Mouse (Mus musculus): ENCODE results near the gene Maz. TPM values are rescaled to one million over a fixed set of nuclear protein-coding genes. Genes with fewer than 3 reads are reported as not detected.

Gene Maz
- polyA plus RNA-seq, 1 experiment from 2014 or later = 118 TPM

DNA sequence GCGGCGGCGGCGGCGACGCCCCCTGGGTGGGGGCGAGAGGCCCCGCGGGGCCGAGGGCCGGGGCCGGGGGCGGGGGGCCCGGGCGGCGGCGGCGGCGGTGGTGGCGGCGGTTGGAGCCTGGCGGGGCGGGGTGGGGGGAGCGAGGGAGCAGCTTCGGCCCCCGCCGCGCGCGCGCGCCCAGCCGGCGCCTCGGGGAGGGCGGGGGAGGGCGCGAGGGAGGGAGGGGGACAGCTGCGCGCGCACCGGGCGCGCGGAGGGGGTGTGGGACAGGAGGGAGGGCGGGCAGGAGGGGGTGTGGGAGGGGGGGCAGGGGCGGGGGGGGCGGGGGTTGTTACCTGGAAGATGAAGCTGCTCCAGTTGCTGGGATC is 237 bp downstream of the Maz start:
- Histone ChIP-seq H3K4me1 (peaks cover 41% of the 10 kb centered on the region), H3K4me3 (peak overlapping the region; percentile 92), H3K9ac (peak overlapping the region; percentile 99), H3K4me2 (replicated peaks) (no peak overlapping the region; the same call in 1 of the 2 replicates), H3K9me3 (no peaks in the 10 kb centered on the region), H3K27me3 (no peaks in the 10 kb centered on the region), H3K36me3 (peaks cover 54% of the 10 kb centered on the region), H3K27ac (peak overlapping the region; percentile 98)
- no peak for ATAC-seq (ENCODE audit: insufficient number of reproducible peaks, insufficient read depth, low FRiP score, low TSS enrichment)
- WGBS = 0% methylated on average over 8 of the region's 48 CpGs

- no peaks in the 10 kb centered on the region for H3K9me3 ChIP-seq
- H3K36me3 ChIP-seq = peaks cover 50% of the 10 kb centered on the region
- peak overlapping the region; percentile 99 for H3K9ac ChIP-seq
- H3K4me1 ChIP-seq = peaks cover 46% of the 10 kb centered on the region
- no peaks in the 10 kb centered on the region for H3K27me3 ChIP-seq
- under 1% methylated on average over 30 of the region's 48 CpGs for WGBS
- peak overlapping the region; percentile 97 for H3K4me2 ChIP-seq (replicated peaks)
- peak overlapping the region; percentile 98 for H3K27ac ChIP-seq
- peak overlapping the region; percentile 92 for H3K4me3 ChIP-seq
- peak; percentile 8 for ATAC-seq (ENCODE audit: insufficient number of reproducible peaks, insufficient read depth, low FRiP score, low TSS enrichment)
Measured at GRCm38 (mm10) chr7:127026161-127026600, 656 bp downstream of the Maz start.

DNA sequence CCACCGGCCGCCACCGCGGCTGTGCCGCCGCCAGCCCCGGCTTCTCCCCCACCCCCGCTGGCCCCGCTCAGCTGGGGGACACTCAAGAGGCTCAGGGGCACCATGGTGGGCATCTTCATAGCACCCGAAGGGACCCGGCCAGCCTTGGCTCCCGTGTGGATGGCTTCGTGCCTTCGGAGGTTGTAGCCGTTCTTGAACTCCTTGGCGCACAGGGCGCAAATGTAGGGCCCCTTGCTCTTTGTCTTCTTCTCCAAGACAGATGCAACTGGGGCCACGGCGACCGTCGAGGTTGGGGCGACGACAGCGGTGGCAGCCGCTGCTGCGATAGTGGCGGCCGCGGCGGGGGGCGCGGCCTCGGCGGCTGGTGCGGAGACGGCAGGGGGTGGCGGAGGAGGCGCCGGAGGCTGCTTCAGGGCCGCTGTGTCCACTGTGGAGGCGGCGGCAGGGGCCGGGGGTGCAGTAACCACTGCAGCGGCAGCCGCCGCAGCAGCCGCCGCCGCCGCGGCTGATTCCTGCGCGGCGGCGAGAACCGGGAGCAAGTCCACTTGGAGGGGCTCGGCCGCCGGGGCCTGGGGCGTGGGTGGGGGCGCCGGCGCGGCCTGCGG is 1.2 kb downstream of the Maz start:
- peaks cover 49% of the 10 kb centered on the region for H3K4me1 ChIP-seq
- H3K4me2 ChIP-seq (replicated peaks) = peak overlapping the region; percentile 97
- H3K27ac ChIP-seq = peak overlapping the region; percentile 98
- WGBS = under 1% methylated on average over 59 of the region's 65 CpGs
- H3K27me3 ChIP-seq = no peaks in the 10 kb centered on the region
- H3K9ac ChIP-seq = peak overlapping the region; percentile 99
- H3K9me3 ChIP-seq = no peaks in the 10 kb centered on the region
- peaks cover 45% of the 10 kb centered on the region for H3K36me3 ChIP-seq
- H3K4me3 ChIP-seq = peak overlapping the region; percentile 92
- no peak for ATAC-seq (ENCODE audit: insufficient number of reproducible peaks, insufficient read depth, low FRiP score, low TSS enrichment)

DNA sequence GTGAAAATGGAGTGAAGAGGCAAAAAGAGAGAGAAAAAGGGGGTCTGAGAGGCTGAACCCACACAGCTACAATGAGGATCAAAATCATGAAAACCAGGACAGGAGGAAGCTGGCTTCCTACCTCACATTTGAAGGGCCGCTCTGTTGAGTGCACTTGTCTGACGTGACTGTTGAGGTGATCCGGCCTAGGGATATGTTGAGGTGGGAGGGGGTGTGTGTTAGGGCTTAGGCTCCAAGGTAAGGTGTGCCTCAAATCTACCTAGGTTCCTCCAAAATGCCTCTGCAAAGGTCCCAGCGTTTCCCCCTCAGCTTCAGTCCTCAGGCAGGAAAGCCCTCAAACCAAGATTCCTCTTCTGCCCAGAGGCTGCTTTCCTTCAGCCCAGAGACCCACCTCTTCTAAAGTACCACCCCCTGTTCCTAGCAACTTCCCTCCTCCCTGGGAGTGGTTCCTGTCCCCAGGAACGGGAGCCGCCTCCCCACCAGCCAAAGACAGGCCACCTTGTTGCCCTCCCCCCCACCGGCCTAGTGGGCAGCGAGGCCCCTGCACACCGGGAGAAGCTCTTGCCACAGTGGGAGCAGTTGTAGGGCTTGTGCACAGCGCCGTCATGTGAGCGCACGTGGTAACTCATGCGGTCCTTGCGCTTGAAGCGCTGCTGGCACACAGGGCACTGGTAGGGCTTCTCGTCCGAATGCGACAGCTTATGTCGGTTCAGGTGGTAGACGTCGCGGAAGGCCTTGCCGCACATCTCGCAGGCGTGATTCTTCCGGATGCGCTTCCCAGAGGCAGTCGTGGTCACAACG is 1.9 kb downstream of the Maz start:
- peak overlapping the region; percentile 98 for H3K27ac ChIP-seq
- peak; percentile 22; the same call in 1 of the 2 replicates for ATAC-seq (ENCODE audit: insufficient number of reproducible peaks, insufficient read depth, low FRiP score, low TSS enrichment)
- H3K4me1 ChIP-seq = peaks cover 56% of the 10 kb centered on the region
- H3K4me2 ChIP-seq (replicated peaks) = peak overlapping the region; percentile 97
- peak overlapping the region; percentile 99 for H3K9ac ChIP-seq
- peaks cover 40% of the 10 kb centered on the region for H3K36me3 ChIP-seq
- H3K9me3 ChIP-seq = no peaks in the 10 kb centered on the region
- 1% methylated on average over 30 of the region's 30 CpGs for WGBS
- H3K4me3 ChIP-seq = peak overlapping the region; percentile 92
- no peaks in the 10 kb centered on the region for H3K27me3 ChIP-seq

GRCm38 (mm10) chr7:127023896-127024690 is 2.7 kb downstream of the Maz start:
- Histone ChIP-seq H3K4me1 (peaks cover 65% of the 10 kb centered on the region), H3K4me2 (replicated peaks) (peak overlapping the region; percentile 97), H3K36me3 (peaks cover 32% of the 10 kb centered on the region), H3K4me3 (peak overlapping the region; percentile 92), H3K9me3 (no peaks in the 10 kb centered on the region), H3K9ac (peak overlapping the region; percentile 99), H3K27ac (peak overlapping the region; percentile 98), H3K27me3 (no peaks in the 10 kb centered on the region)
- 28% methylated on average over 19 of the region's 19 CpGs for WGBS
- no peak for ATAC-seq (ENCODE audit: insufficient number of reproducible peaks, insufficient read depth, low FRiP score, low TSS enrichment)

GRCm38 (mm10) chr7:127023272-127023691 is 3.6 kb downstream of the Maz start:
- Histone ChIP-seq H3K9ac (peak overlapping the region; percentile 99), H3K4me3 (peak overlapping the region; percentile 92), H3K9me3 (no peaks in the 10 kb centered on the region), H3K36me3 (peaks cover 30% of the 10 kb centered on the region), H3K27ac (peak overlapping the region; percentile 72), H3K4me1 (peaks cover 72% of the 10 kb centered on the region), H3K4me2 (replicated peaks) (peak overlapping the region; percentile 97), H3K27me3 (no peaks in the 10 kb centered on the region)
- no peak for ATAC-seq (ENCODE audit: insufficient number of reproducible peaks, insufficient read depth, low FRiP score, low TSS enrichment)
- 78% methylated on average over 13 of the region's 13 CpGs for WGBS

GRCm38 (mm10) chr7:127022528-127023271 is 4.1 kb downstream of the Maz start:
- no peaks in the 10 kb centered on the region for H3K9me3 ChIP-seq
- peak overlapping the region; percentile 72; the same call in 1 of the 2 replicates for H3K27ac ChIP-seq
- H3K4me1 ChIP-seq = peaks cover 72% of the 10 kb centered on the region
- H3K27me3 ChIP-seq = no peaks in the 10 kb centered on the region
- peak overlapping the region; percentile 99; the same call in 1 of the 2 replicates for H3K9ac ChIP-seq
- H3K4me3 ChIP-seq = peak overlapping the region; percentile 92
- ATAC-seq (ENCODE audit: insufficient number of reproducible peaks, insufficient read depth, low FRiP score, low TSS enrichment) = no peak
- peak overlapping the region; percentile 97 for H3K4me2 ChIP-seq (replicated peaks)
- WGBS = 84% methylated on average over 7 of the region's 7 CpGs
- H3K36me3 ChIP-seq = peaks cover 30% of the 10 kb centered on the region

DNA sequence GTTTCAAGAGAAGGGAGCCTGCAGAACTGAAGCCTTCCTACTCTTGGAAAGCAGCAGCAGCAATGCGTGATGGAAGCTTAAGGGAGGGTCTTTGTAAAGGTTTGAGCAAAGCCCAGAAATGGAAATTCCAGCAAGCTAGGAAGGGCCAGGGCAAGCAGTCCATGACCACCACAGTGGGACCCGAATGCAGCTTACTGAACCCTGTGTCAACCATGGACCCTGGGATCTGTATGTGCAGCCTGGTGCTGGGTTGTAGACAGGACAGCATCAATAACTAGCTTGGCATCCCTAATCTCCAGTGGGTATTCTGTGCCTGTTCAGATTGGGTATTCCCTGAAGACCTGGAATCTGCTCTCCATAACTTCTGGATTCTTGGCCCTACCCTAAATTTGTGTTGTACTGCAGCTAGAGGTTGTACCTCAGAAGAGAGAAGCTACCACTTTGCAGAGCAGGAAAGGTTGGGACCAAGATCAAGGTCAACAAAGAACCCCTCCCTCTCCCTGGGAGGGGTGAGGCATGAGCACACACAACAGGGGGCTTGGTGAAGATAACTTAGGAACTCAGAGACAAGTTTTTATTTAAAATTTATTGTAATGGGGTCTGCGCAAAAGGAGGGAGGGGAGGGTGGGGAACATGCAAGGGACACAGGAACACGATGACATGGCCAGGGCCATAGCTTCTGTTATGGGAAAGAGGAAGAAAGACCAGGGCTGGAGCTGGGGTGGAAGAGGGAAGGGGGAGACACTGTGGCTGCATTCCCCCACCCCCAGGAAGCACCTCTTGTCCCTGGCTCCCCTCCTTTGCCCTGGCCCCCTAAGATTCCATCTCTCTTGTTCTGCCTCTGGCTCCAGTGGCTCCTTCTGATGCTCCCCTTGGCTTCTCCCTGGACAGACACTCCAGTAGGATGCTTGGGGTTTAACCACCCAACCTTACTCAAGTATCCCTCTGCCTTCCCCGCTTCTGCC is 5.0 kb downstream of the Maz start:
- no peak for ATAC-seq (ENCODE audit: insufficient number of reproducible peaks, insufficient read depth, low FRiP score, low TSS enrichment)
- Histone ChIP-seq H3K4me2 (replicated peaks) (peak overlapping the region; percentile 97), H3K4me3 (peak overlapping the region; percentile 50), H3K27ac (peak overlapping the region; percentile 90), H3K9ac (peak overlapping the region; percentile 69), H3K9me3 (no peaks in the 10 kb centered on the region), H3K36me3 (peaks cover 30% of the 10 kb centered on the region), H3K27me3 (no peaks in the 10 kb centered on the region), H3K4me1 (peaks cover 73% of the 10 kb centered on the region)
- WGBS = 35% methylated on average over 5 of the region's 5 CpGs

GRCm38 (mm10) chr7:127020901-127021562 is 5.8 kb downstream of the Maz start, which contains the start of the genes Gm42742 and Prrt2:
Gene Gm42742, minus strand, starts transcription at chr7:127021097.
Gene Prrt2, minus strand, starts transcription at chr7:127021211.
- Histone ChIP-seq H3K9me3 (no peaks in the 10 kb centered on the region), H3K27me3 (no peaks in the 10 kb centered on the region), H3K36me3 (peaks cover 30% of the 10 kb centered on the region), H3K4me3 (peak within 1 kb of the TSS; percentile 50), H3K4me2 (replicated peaks) (peak within 1 kb of the TSS; percentile 97), H3K4me1 (peaks cover 75% of the 10 kb centered on the region), H3K9ac (peak within 1 kb of the TSS; percentile 69), H3K27ac (peak within 1 kb of the TSS; percentile 90)
- ATAC-seq (ENCODE audit: insufficient number of reproducible peaks, insufficient read depth, low FRiP score, low TSS enrichment) = 0 out of 2 replicates have a peak, but pooled peaks have one; percentile 29
- WGBS = 1% methylated on average over 37 of the region's 37 CpGs

GRCm38 (mm10) chr7:127020491-127020890 is 6.3 kb downstream of the Maz start:
- Histone ChIP-seq H3K4me1 (peaks cover 80% of the 10 kb centered on the region), H3K9ac (peak overlapping the region; percentile 69), H3K4me3 (peak overlapping the region; percentile 50), H3K36me3 (peaks cover 35% of the 10 kb centered on the region), H3K27ac (peak overlapping the region; percentile 90), H3K4me2 (replicated peaks) (peak overlapping the region; percentile 97), H3K9me3 (no peaks in the 10 kb centered on the region), H3K27me3 (no peaks in the 10 kb centered on the region)
- 39% methylated on average over 5 of the region's 5 CpGs for WGBS
- no peak for ATAC-seq (ENCODE audit: insufficient number of reproducible peaks, insufficient read depth, low FRiP score, low TSS enrichment)

Measured in embryonic facial prominence, embryonic 12.5 days (tissue).